Mouse (Mus musculus): ENCODE data around the gene Zmym3. TPM values are rescaled to one million over a fixed set of nuclear protein-coding genes. Genes with fewer than 3 reads are reported as not detected.

Gene Zmym3
- polyA plus RNA-seq, 1 experiment from 2014 or later: 29.9 TPM

DNA sequence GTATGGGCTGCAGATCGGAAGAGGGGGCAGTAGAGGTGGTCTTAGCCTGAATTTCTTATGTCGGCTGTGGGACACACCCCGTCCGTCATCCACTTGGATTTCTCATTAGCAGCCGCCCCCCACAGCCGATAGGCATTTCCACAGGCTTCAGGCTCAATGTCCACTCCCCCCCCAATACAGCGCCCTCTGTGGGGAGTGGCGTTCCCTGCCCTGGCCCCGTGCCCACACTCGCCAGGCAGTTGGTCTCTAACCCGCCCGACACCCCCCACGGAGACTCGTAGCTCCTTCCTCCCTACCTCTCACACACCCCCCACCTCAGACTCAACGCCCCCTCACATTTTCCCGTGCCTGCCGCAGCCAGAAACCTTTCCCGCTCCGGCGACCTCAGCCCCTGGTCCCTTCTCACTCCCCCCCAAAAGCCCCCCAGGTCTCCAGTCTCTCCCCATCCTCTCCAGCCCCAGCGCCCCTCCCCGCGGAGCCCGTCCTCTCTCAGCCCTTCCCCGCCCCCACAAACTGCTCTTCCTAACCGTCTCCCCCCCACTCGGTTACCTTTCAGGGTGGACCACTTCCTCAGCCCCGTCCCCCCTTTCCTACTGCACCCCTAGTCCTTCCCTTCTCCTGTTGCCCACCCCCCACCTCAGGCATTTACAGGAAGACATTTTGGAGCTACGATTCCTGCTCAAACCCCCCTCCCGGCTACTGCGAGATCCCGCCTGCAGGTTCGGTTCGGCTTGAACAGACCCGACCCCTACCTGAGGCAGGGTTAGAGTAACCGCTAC, 1.5 kb downstream of the Zmym3 start:
- H3K36me3 ChIP-seq: peaks cover 27% of the 10 kb centered on the region
- H3K27me3 ChIP-seq (replicated peaks): no peaks in the 10 kb centered on the region
- H3K9me3 ChIP-seq (replicated peaks): no peaks in the 10 kb centered on the region
- peak overlapping the region; percentile 71 for H3K4me2 ChIP-seq
- peak overlapping the region; percentile 73 for H3K4me3 ChIP-seq
- peak overlapping the region; percentile 83 for H3K9ac ChIP-seq
- ATAC-seq (ENCODE audit: insufficient number of reproducible peaks, low FRiP score): peak; percentile 39
- peaks cover 19% of the 10 kb centered on the region for H3K4me1 ChIP-seq (replicated peaks)
- WGBS: 17% methylated on average over 33 of the region's 36 CpGs
- H3K27ac ChIP-seq (ENCODE audit: poor library complexity, severe bottlenecking): peak overlapping the region; percentile 57

DNA sequence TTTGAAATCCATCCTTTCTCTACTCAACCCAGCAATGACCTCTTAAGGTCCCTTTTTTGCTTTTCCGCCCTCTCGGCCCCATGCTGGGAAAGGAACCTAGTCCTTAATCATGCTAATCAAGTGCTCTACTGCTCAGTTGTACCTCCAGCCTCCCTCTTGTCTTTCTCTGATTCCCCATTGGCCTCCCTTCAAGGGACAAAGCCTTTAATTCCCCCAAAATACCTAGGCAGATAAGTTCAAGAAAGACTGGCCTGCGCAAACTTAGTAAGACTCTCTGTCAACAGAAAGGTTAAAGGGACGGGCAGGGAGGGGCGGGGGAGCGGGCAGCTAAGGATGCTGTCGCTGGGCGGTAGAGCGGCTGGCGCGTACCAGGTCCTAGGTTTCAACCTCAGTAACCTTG, 24.2 kb downstream of the Zmym3 start:
- Histone ChIP-seq H3K27ac (ENCODE audit: poor library complexity, severe bottlenecking) (no peak overlapping the region), H3K9ac (no peak overlapping the region), H3K27me3 (replicated peaks) (peaks cover 31% of the 10 kb centered on the region), H3K4me2 (peak overlapping the region; percentile 34), H3K9me3 (replicated peaks) (no peaks in the 10 kb centered on the region), H3K4me3 (no peak overlapping the region), H3K4me1 (replicated peaks) (no peaks in the 10 kb centered on the region), H3K36me3 (no peaks in the 10 kb centered on the region)
- 21% methylated on average over 10 of the region's 11 CpGs for WGBS
- ATAC-seq (ENCODE audit: insufficient number of reproducible peaks, low FRiP score): no peak

- 51% methylated on average over 2 of the region's 2 CpGs for WGBS
- no peak for ATAC-seq (ENCODE audit: insufficient number of reproducible peaks, low FRiP score)
- no peak overlapping the region for H3K4me2 ChIP-seq
- no peaks in the 10 kb centered on the region for H3K9me3 ChIP-seq (replicated peaks)
- H3K4me3 ChIP-seq: no peak overlapping the region
- H3K9ac ChIP-seq: no peak overlapping the region
- no peak overlapping the region for H3K27ac ChIP-seq (ENCODE audit: poor library complexity, severe bottlenecking)
- H3K27me3 ChIP-seq (replicated peaks): peaks cover 34% of the 10 kb centered on the region
- no peaks in the 10 kb centered on the region for H3K36me3 ChIP-seq
- no peaks in the 10 kb centered on the region for H3K4me1 ChIP-seq (replicated peaks)
These were observed 26.3 kb downstream of the Zmym3 start for GRCm38 (mm10) chrX:101394341-101394740.

DNA sequence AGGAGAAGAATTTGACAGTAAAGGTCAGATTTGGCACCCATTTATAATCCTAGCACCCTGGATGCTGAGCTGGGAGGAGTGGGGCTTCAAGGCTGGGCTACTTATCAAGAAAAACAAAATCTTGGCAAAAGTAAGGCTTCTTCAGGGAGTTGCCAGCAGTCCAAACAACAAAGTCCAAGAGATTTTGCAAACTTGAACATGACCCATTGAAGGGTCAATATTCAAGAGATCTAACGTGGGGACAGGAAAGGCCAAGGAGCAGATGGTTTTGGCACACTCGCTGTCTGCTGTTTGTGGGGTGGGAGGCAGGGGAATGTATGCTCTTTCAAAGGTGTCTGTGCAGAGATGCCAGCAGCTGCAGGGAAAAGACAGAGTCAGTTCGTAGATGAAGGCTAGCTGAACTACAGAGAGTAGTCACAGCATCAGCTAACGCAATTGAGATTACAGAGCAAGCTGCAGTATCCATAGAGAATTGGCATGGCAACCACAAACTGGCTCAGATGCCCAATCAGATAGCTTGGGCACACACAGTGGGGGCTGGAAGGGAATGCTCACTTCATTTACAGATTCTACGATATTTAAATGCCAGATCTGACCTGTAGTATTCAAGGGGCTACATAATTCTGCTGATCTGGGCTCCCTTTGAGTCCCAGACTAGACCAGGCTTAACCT, 31.6 kb downstream of the Zmym3 start:
- 67% methylated on average over 5 of the region's 5 CpGs for WGBS
- Histone ChIP-seq H3K9ac (no peak overlapping the region), H3K27me3 (replicated peaks) (peaks cover 39% of the 10 kb centered on the region), H3K4me3 (no peak overlapping the region), H3K27ac (ENCODE audit: poor library complexity, severe bottlenecking) (no peak overlapping the region), H3K9me3 (replicated peaks) (no peaks in the 10 kb centered on the region), H3K36me3 (no peaks in the 10 kb centered on the region), H3K4me1 (replicated peaks) (no peaks in the 10 kb centered on the region; the same call in 1 of the 2 replicates), H3K4me2 (no peak overlapping the region)
- no peak for ATAC-seq (ENCODE audit: insufficient number of reproducible peaks, low FRiP score)

GRCm38 (mm10) chrX:101386222-101386621, 34.4 kb downstream of the Zmym3 start:
- WGBS: 29% methylated on average over 4 of the region's 4 CpGs
- Histone ChIP-seq H3K9me3 (replicated peaks) (no peaks in the 10 kb centered on the region), H3K36me3 (no peaks in the 10 kb centered on the region), H3K27me3 (replicated peaks) (peaks cover 65% of the 10 kb centered on the region), H3K27ac (ENCODE audit: poor library complexity, severe bottlenecking) (no peak overlapping the region), H3K4me3 (no peak overlapping the region), H3K9ac (no peak overlapping the region), H3K4me1 (replicated peaks) (peaks cover 6% of the 10 kb centered on the region), H3K4me2 (no peak overlapping the region)
- no peak for ATAC-seq (ENCODE audit: insufficient number of reproducible peaks, low FRiP score)

DNA sequence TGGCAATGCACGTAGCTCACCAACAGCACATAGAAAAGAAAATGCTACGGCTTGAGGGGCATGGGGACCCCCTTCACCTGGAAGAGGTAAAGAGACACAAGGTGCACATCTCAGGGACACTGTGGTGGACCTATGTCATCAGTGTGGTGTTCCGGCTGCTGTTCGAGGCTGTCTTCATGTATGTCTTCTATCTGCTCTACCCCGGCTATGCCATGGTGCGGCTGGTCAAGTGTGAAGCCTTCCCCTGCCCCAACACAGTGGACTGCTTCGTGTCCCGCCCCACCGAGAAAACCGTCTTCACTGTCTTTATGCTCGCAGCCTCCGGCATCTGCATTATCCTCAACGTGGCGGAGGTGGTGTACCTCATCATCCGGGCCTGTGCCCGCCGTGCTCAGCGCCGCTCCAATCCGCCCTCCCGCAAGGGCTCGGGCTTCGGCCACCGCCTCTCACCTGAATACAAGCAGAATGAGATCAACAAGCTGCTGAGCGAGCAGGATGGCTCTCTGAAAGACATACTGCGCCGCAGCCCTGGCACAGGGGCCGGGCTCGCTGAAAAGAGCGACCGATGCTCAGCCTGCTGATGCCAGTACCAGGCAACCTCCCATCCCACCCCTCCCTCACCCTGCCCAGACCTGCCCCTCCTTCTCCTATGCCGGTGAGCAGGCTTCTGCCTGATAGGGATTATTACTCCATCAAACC, 36.1 kb downstream of the Zmym3 start:
- Histone ChIP-seq H3K9ac (no peak overlapping the region), H3K4me1 (replicated peaks) (peaks cover 6% of the 10 kb centered on the region), H3K9me3 (replicated peaks) (no peaks in the 10 kb centered on the region), H3K36me3 (no peaks in the 10 kb centered on the region), H3K4me3 (peak overlapping the region; percentile 30), H3K27me3 (replicated peaks) (peaks cover 62% of the 10 kb centered on the region), H3K27ac (ENCODE audit: poor library complexity, severe bottlenecking) (no peak overlapping the region), H3K4me2 (peak overlapping the region; percentile 62)
- no peak for ATAC-seq (ENCODE audit: insufficient number of reproducible peaks, low FRiP score)
- 25% methylated on average over 32 of the region's 32 CpGs for WGBS

- Histone ChIP-seq H3K27me3 (replicated peaks) (peaks cover 62% of the 10 kb centered on the region), H3K27ac (ENCODE audit: poor library complexity, severe bottlenecking) (no peak overlapping the region), H3K4me1 (replicated peaks) (peaks cover 6% of the 10 kb centered on the region), H3K9ac (no peak overlapping the region), H3K4me3 (no peak overlapping the region), H3K9me3 (replicated peaks) (no peaks in the 10 kb centered on the region), H3K4me2 (no peak overlapping the region), H3K36me3 (no peaks in the 10 kb centered on the region)
- ATAC-seq (ENCODE audit: insufficient number of reproducible peaks, low FRiP score): no peak
- WGBS: 26% methylated on average over 18 of the region's 18 CpGs
These were observed 37.2 kb downstream of the Zmym3 start for GRCm38 (mm10) chrX:101383455-101383854.

- no peak overlapping the region for H3K27ac ChIP-seq (ENCODE audit: poor library complexity, severe bottlenecking)
- peaks cover 6% of the 10 kb centered on the region for H3K4me1 ChIP-seq (replicated peaks)
- H3K9ac ChIP-seq: no peak overlapping the region
- H3K36me3 ChIP-seq: no peaks in the 10 kb centered on the region
- H3K4me3 ChIP-seq: no peak overlapping the region
- ATAC-seq (ENCODE audit: insufficient number of reproducible peaks, low FRiP score): no peak
- no peaks in the 10 kb centered on the region for H3K9me3 ChIP-seq (replicated peaks)
- peaks cover 36% of the 10 kb centered on the region for H3K27me3 ChIP-seq (replicated peaks)
- no peak overlapping the region for H3K4me2 ChIP-seq
- WGBS: 61% methylated on average over 1 of the region's 1 CpGs
These were observed 40.9 kb downstream of the Zmym3 start for GRCm38 (mm10) chrX:101379744-101380143.

GRCm38 (mm10) chrX:101377076-101377475, 43.6 kb downstream of the Zmym3 start:
- no peak overlapping the region for H3K4me3 ChIP-seq
- no peak overlapping the region for H3K27ac ChIP-seq (ENCODE audit: poor library complexity, severe bottlenecking)
- H3K9ac ChIP-seq: no peak overlapping the region
- WGBS: 56% methylated on average over 4 of the region's 4 CpGs
- no peaks in the 10 kb centered on the region for H3K36me3 ChIP-seq
- H3K27me3 ChIP-seq (replicated peaks): peaks cover 9% of the 10 kb centered on the region
- H3K9me3 ChIP-seq (replicated peaks): no peaks in the 10 kb centered on the region
- H3K4me1 ChIP-seq (replicated peaks): no peaks in the 10 kb centered on the region
- ATAC-seq (ENCODE audit: insufficient number of reproducible peaks, low FRiP score): no peak
- H3K4me2 ChIP-seq: no peak overlapping the region

GRCm38 (mm10) chrX:101376190-101376968, 44.3 kb downstream of the Zmym3 start, which contains the start of gene Gjb1:
Gjb1 (plus strand) TSS chrX:101376378.
- WGBS: 67% methylated on average over 7 of the region's 7 CpGs
- Histone ChIP-seq H3K4me2 (no peak within 1 kb of the TSS), H3K27me3 (replicated peaks) (peaks cover 3% of the 10 kb centered on the region; the same call in 1 of the 2 replicates), H3K9ac (no peak within 1 kb of the TSS), H3K4me1 (replicated peaks) (no peaks in the 10 kb centered on the region), H3K27ac (ENCODE audit: poor library complexity, severe bottlenecking) (no peak within 1 kb of the TSS), H3K36me3 (no peaks in the 10 kb centered on the region), H3K9me3 (replicated peaks) (no peaks in the 10 kb centered on the region), H3K4me3 (no peak within 1 kb of the TSS)
- ATAC-seq (ENCODE audit: insufficient number of reproducible peaks, low FRiP score): no peak
